Mouse (Mus musculus): ENCODE data around the gene Sncg.

DNA sequence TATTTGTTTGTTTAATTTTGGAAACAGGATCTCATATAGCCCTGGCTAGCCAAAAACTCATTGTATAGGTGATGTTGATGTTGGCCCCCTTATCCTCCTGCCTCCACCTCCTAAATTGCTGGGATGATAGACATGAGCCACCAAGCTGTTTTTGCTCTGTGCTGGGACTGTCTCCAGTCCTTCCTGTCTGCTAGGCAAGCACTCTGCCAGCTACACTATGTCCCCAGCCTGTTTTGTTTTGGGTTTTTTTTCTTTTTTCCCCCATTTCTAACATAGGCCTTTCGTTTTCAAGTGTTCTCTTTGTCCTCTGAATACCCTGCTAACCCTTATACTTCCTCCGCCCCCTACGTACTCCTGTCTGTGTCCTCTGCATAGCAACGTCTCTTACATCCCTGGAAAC lies 18.7 kb upstream of the Sncg start:
- TF ChIP-seq CTCF (IDR thresholded peaks at IDR 0.05; ENCODE audit: control insufficient read depth, insufficient read depth, low read length) = no peak
- TF ChIP-seq POLR2A (IDR thresholded peaks at IDR 0.05; ENCODE audit: borderline replicate concordance, control insufficient read depth, low read depth, low read length) = no peak
